Mouse (Mus musculus): ENCODE data around the gene Fgf9. TPM values are rescaled to one million over a fixed set of nuclear protein-coding genes. Genes with fewer than 3 reads are reported as not detected.
A peak's percentile ranks its signal among the peaks of the same experiment; 100 is the strongest.

Fgf9 gene
- polyA plus RNA-seq, 1 experiment from 2014 or later = 8.2 TPM

GRCm38 (mm10) chr14:58073936-58074335 lies 3.6 kb downstream of the Fgf9 start:
- Histone ChIP-seq H3K9me3 (no peaks in the 10 kb centered on the region), H3K27me3 (peaks cover 92% of the 10 kb centered on the region), H3K4me1 (peaks cover 54% of the 10 kb centered on the region), H3K27ac (no peak overlapping the region), H3K9ac (0 out of 2 replicates have a peak overlapping the region, but pooled peaks have one; percentile 8), H3K36me3 (no peaks in the 10 kb centered on the region), H3K4me3 (peak overlapping the region; percentile 56), H3K4me2 (peak overlapping the region; percentile 97)
- ATAC-seq (ENCODE audit: borderline replicate concordance, extremely low read depth, low FRiP score, low TSS enrichment) = no peak
- WGBS = under 1% methylated on average over 20 of the region's 20 CpGs

GRCm38 (mm10) chr14:58074621-58075432 lies 4.5 kb downstream of the Fgf9 start:
- Histone ChIP-seq H3K27me3 (peaks cover 87% of the 10 kb centered on the region), H3K4me2 (peak overlapping the region; percentile 97), H3K4me3 (peak overlapping the region; percentile 56), H3K9ac (peak overlapping the region; percentile 45), H3K36me3 (no peaks in the 10 kb centered on the region), H3K4me1 (peaks cover 53% of the 10 kb centered on the region), H3K27ac (peak overlapping the region; percentile 50; the same call in 1 of the 2 replicates), H3K9me3 (no peaks in the 10 kb centered on the region)
- no peak for ATAC-seq (ENCODE audit: borderline replicate concordance, extremely low read depth, low FRiP score, low TSS enrichment)
- under 1% methylated on average over 56 of the region's 61 CpGs for WGBS

GRCm38 (mm10) chr14:58075433-58076029 lies 5.2 kb downstream of the Fgf9 start:
- Histone ChIP-seq H3K36me3 (no peaks in the 10 kb centered on the region), H3K4me3 (peak overlapping the region; percentile 56), H3K9ac (peak overlapping the region; percentile 45), H3K9me3 (no peaks in the 10 kb centered on the region), H3K4me1 (peaks cover 46% of the 10 kb centered on the region), H3K27ac (peak overlapping the region; percentile 50; the same call in 1 of the 2 replicates), H3K27me3 (peaks cover 80% of the 10 kb centered on the region), H3K4me2 (peak overlapping the region; percentile 97)
- WGBS = under 1% methylated on average over 28 of the region's 31 CpGs
- no peak for ATAC-seq (ENCODE audit: borderline replicate concordance, extremely low read depth, low FRiP score, low TSS enrichment)

- no peaks in the 10 kb centered on the region for H3K36me3 ChIP-seq
- peak overlapping the region; percentile 97 for H3K4me2 ChIP-seq
- H3K9me3 ChIP-seq = no peaks in the 10 kb centered on the region
- H3K4me1 ChIP-seq = peaks cover 42% of the 10 kb centered on the region
- H3K27me3 ChIP-seq = peaks cover 76% of the 10 kb centered on the region
- WGBS = under 1% methylated on average over 31 of the region's 40 CpGs
- H3K27ac ChIP-seq = peak overlapping the region; percentile 50; the same call in 1 of the 2 replicates
- peak overlapping the region; percentile 56 for H3K4me3 ChIP-seq
- ATAC-seq (ENCODE audit: borderline replicate concordance, extremely low read depth, low FRiP score, low TSS enrichment) = peak; percentile 60; the same call in 1 of the 2 replicates
- H3K9ac ChIP-seq = peak overlapping the region; percentile 45
Observed at GRCm38 (mm10) chr14:58076030-58076521, 5.7 kb downstream of the Fgf9 start.

- H3K36me3 ChIP-seq = no peaks in the 10 kb centered on the region
- H3K4me1 ChIP-seq = peaks cover 39% of the 10 kb centered on the region
- 6% methylated on average over 14 of the region's 14 CpGs for WGBS
- 0 out of 2 replicates have a peak, but pooled peaks have one; percentile 2 for ATAC-seq (ENCODE audit: borderline replicate concordance, extremely low read depth, low FRiP score, low TSS enrichment)
- peak overlapping the region; percentile 97 for H3K4me2 ChIP-seq
- H3K27ac ChIP-seq = 0 out of 2 replicates have a peak overlapping the region, but pooled peaks have one; percentile 50
- peak overlapping the region; percentile 5; the same call in 1 of the 2 replicates for H3K9ac ChIP-seq
- peak overlapping the region; percentile 56 for H3K4me3 ChIP-seq
- peaks cover 72% of the 10 kb centered on the region for H3K27me3 ChIP-seq
- H3K9me3 ChIP-seq = no peaks in the 10 kb centered on the region
Observed at GRCm38 (mm10) chr14:58076726-58077255, 6.4 kb downstream of the Fgf9 start.

- Histone ChIP-seq H3K9ac (no peak overlapping the region), H3K4me2 (no peak overlapping the region), H3K36me3 (no peaks in the 10 kb centered on the region), H3K27ac (no peak overlapping the region), H3K4me1 (peaks cover 22% of the 10 kb centered on the region), H3K9me3 (no peaks in the 10 kb centered on the region), H3K4me3 (no peak overlapping the region), H3K27me3 (peaks cover 49% of the 10 kb centered on the region)
- 63% methylated on average over 2 of the region's 2 CpGs for WGBS
- no peak for ATAC-seq (ENCODE audit: borderline replicate concordance, extremely low read depth, low FRiP score, low TSS enrichment)
Observed at GRCm38 (mm10) chr14:58079471-58079870, 9.1 kb downstream of the Fgf9 start.

- no peaks in the 10 kb centered on the region for H3K4me1 ChIP-seq
- H3K27me3 ChIP-seq = peaks cover 24% of the 10 kb centered on the region
- ATAC-seq (ENCODE audit: borderline replicate concordance, extremely low read depth, low FRiP score, low TSS enrichment) = no peak
- no peak overlapping the region for H3K4me3 ChIP-seq
- no peaks in the 10 kb centered on the region for H3K36me3 ChIP-seq
- WGBS = 26% methylated on average over 1 of the region's 1 CpGs
- H3K9ac ChIP-seq = no peak overlapping the region
- no peak overlapping the region for H3K4me2 ChIP-seq
- H3K9me3 ChIP-seq = no peaks in the 10 kb centered on the region
- no peak overlapping the region for H3K27ac ChIP-seq
Observed at GRCm38 (mm10) chr14:58081955-58082354, 11.6 kb downstream of the Fgf9 start.

- WGBS = 91% methylated on average over 3 of the region's 3 CpGs
- ATAC-seq (ENCODE audit: borderline replicate concordance, extremely low read depth, low FRiP score, low TSS enrichment) = no peak
- no peaks in the 10 kb centered on the region for H3K4me1 ChIP-seq
Observed at GRCm38 (mm10) chr14:58084240-58084639, 13.9 kb downstream of the Fgf9 start.

GRCm38 (mm10) chr14:58087326-58087725 lies 17.0 kb downstream of the Fgf9 start:
- no peak for ATAC-seq (ENCODE audit: borderline replicate concordance, extremely low read depth, low FRiP score, low TSS enrichment)
- H3K4me2 ChIP-seq = no peak overlapping the region
- no peaks in the 10 kb centered on the region for H3K9me3 ChIP-seq
- H3K4me3 ChIP-seq = no peak overlapping the region
- no peaks in the 10 kb centered on the region for H3K27me3 ChIP-seq
- H3K4me1 ChIP-seq = no peaks in the 10 kb centered on the region
- no peak overlapping the region for H3K27ac ChIP-seq
- H3K9ac ChIP-seq = no peak overlapping the region
- 63% methylated on average over 4 of the region's 4 CpGs for WGBS
- H3K36me3 ChIP-seq = no peaks in the 10 kb centered on the region

More at GRCm38 (mm10) chr14:58084240-58084639, 13.9 kb downstream of the Fgf9 start:
- no peak overlapping the region for H3K4me2 ChIP-seq
- H3K36me3 ChIP-seq = no peaks in the 10 kb centered on the region
- H3K9ac ChIP-seq = no peak overlapping the region
- no peaks in the 10 kb centered on the region for H3K9me3 ChIP-seq
- H3K27ac ChIP-seq = no peak overlapping the region
- no peak overlapping the region for H3K4me3 ChIP-seq
- peaks cover 1% of the 10 kb centered on the region; the same call in 1 of the 2 replicates for H3K27me3 ChIP-seq

GRCm38 (mm10) chr14:58089486-58089885 lies 19.1 kb downstream of the Fgf9 start:
- H3K27me3 ChIP-seq = no peaks in the 10 kb centered on the region
- no peaks in the 10 kb centered on the region for H3K4me1 ChIP-seq
- H3K36me3 ChIP-seq = no peaks in the 10 kb centered on the region
- H3K9me3 ChIP-seq = no peaks in the 10 kb centered on the region
- no peak for ATAC-seq (ENCODE audit: borderline replicate concordance, extremely low read depth, low FRiP score, low TSS enrichment)
- no peak overlapping the region for H3K4me2 ChIP-seq
- no peak overlapping the region for H3K4me3 ChIP-seq
- H3K27ac ChIP-seq = no peak overlapping the region
- H3K9ac ChIP-seq = no peak overlapping the region
- 79% methylated on average over 5 of the region's 5 CpGs for WGBS

GRCm38 (mm10) chr14:58091321-58091720 lies 21.0 kb downstream of the Fgf9 start:
- 71% methylated on average over 10 of the region's 10 CpGs for WGBS
- Histone ChIP-seq H3K36me3 (no peaks in the 10 kb centered on the region), H3K9me3 (no peaks in the 10 kb centered on the region), H3K27me3 (no peaks in the 10 kb centered on the region), H3K4me1 (no peaks in the 10 kb centered on the region), H3K9ac (no peak overlapping the region), H3K4me3 (no peak overlapping the region), H3K4me2 (no peak overlapping the region), H3K27ac (no peak overlapping the region)
- ATAC-seq (ENCODE audit: borderline replicate concordance, extremely low read depth, low FRiP score, low TSS enrichment) = no peak
